Mouse (Mus musculus) T-helper 17 cell (primary cell): ENCODE measurements around the gene Gm6034.
"Not testable (repeated sequence)": the region's sequence is repeated elsewhere in the genome, so short reads cannot be mapped to it uniquely, and the experiment has no call there.

Experiments
- in situ Hi-C, 2 experiments: fragments of 300-600 bp; cut with MboI, MseI; formaldehyde crosslinking; loops; 1 replicate in 1 of 2; 2 replicates in 1 of 2; pipeline ENCODE4 v1.15.1; 2025; ENCODE audit warnings: high pct_unique_total_duplicates in 2 of 2

Gene Gm6034

GRCm38 (mm10) chr17:36022098-36022497 lies 20.7 kb upstream of the Gm6034 start:
- in situ Hi-C loops, result loop anchor here in 1 of 2 experiments (10.0 kb wide), 1 partner anchor 1253 kb away; the partner anchor contains the start of gene H2-M3

GRCm38 (mm10) chr17:36022922-36023321 lies 19.8 kb upstream of the Gm6034 start:
- in situ Hi-C loops, result loop anchor here in 1 of 2 experiments (10.0 kb wide), 1 partner anchor 1252 kb away; the partner anchor contains the start of gene H2-M3

GRCm38 (mm10) chr17:36023710-36024654 lies 18.8 kb upstream of the Gm6034 start:
- in situ Hi-C loops, result loop anchor here in 1 of 2 experiments (10.0 kb wide), 1 partner anchor 1251 kb away; the partner anchor contains the start of gene H2-M3

GRCm38 (mm10) chr17:36025197-36025596 lies 17.6 kb upstream of the Gm6034 start:
- in situ Hi-C loops, result loop anchor here in 1 of 2 experiments (10.0 kb wide), 1 partner anchor 1250 kb away; the partner anchor contains the start of gene H2-M3

GRCm38 (mm10) chr17:36025901-36026300 lies 16.9 kb upstream of the Gm6034 start:
- in situ Hi-C loops, result loop anchor here in 1 of 2 experiments (10.0 kb wide), 1 partner anchor 1249 kb away; the partner anchor contains the start of gene H2-M3

- in situ Hi-C loops, result loop anchor here in 1 of 2 experiments (10.0 kb wide), 1 partner anchor 1247 kb away; the partner anchor contains the start of gene H2-M3
Observed at GRCm38 (mm10) chr17:36027663-36028062, 15.1 kb upstream of the Gm6034 start.

GRCm38 (mm10) chr17:36028879-36029619 lies 13.7 kb upstream of the Gm6034 start:
- in situ Hi-C loops, result loop anchor here in 1 of 2 experiments (10.0 kb wide), 1 partner anchor 1246 kb away; the partner anchor contains the start of gene H2-M3

GRCm38 (mm10) chr17:36030046-36030702 lies 12.6 kb upstream of the Gm6034 start:
- in situ Hi-C loops, result loop anchor here (5.0 kb wide), 2 partner anchors 33 to 82 kb away; no protein-coding TSS in a partner anchor

- in situ Hi-C loops, result loop anchor here (5.0 kb wide), 2 partner anchors 34 to 81 kb away; no protein-coding TSS in a partner anchor
Observed at GRCm38 (mm10) chr17:36030703-36031582, 11.8 kb upstream of the Gm6034 start.

- in situ Hi-C loops, result loop anchor here (5.0 kb wide), 2 partner anchors 34 to 81 kb away; no protein-coding TSS in a partner anchor
Observed at GRCm38 (mm10) chr17:36031583-36032331, 11.0 kb upstream of the Gm6034 start.

GRCm38 (mm10) chr17:36032351-36032875 lies 10.3 kb upstream of the Gm6034 start, which contains the start of gene H2-T23:
Gene H2-T23 (minus strand): TSS chr17:36032855.
- in situ Hi-C loops, result loop anchor here (5.0 kb wide), 2 partner anchors 35 to 80 kb away; no protein-coding TSS in a partner anchor

- in situ Hi-C loops, result loop anchor here (5.0 kb wide), 2 partner anchors 37 to 78 kb away; no protein-coding TSS in a partner anchor
Observed at GRCm38 (mm10) chr17:36034524-36034923, 8.2 kb upstream of the Gm6034 start.

GRCm38 (mm10) chr17:36035010-36035638 lies 7.6 kb upstream of the Gm6034 start:
- in situ Hi-C loops, result not testable (repeated sequence)

- in situ Hi-C loops, result not testable (repeated sequence)
Observed at GRCm38 (mm10) chr17:36036126-36036525, 6.6 kb upstream of the Gm6034 start.

GRCm38 (mm10) chr17:36040604-36041003 lies 2.2 kb upstream of the Gm6034 start:
- in situ Hi-C loops, result not testable (repeated sequence)

GRCm38 (mm10) chr17:36042055-36042454 lies 706 bp upstream of the Gm6034 start:
- in situ Hi-C loops, result not testable (repeated sequence)

- in situ Hi-C loops, result no loop called here
Observed at GRCm38 (mm10) chr17:36043286-36043685, 525 bp downstream of the Gm6034 start.

- in situ Hi-C loops, result not testable (repeated sequence)
Observed at GRCm38 (mm10) chr17:36057927-36058326, 15.2 kb downstream of the Gm6034 start.
